Mouse (Mus musculus) heart, embryonic 13.5 days (tissue): ENCODE results near the gene Ceacam16. TPM values are rescaled to one million over a fixed set of nuclear protein-coding genes. Genes with fewer than 3 reads are reported as not detected.

Source experiments
- ATAC-seq: fragments of 200-750 bp; cut with Nextera tagmentation; 2 replicates; pipeline ENCODE4 v1.8.0; 2017; ENCODE audit warnings: moderate TSS enrichment; ENCODE audit not compliant: insufficient number of reproducible peaks, low FRiP score, low TSS enrichment; ENCODE audit errors: extremely low read depth
- H3K27ac ChIP-seq: fragments of 300-500 bp; sonication (generic); replicated peaks from 2 replicates; pipeline ENCODE4 v1.5.1; 2015; ENCODE audit warnings: moderate library complexity, mild to moderate bottlenecking, inconsistent platforms
- H3K27me3 ChIP-seq: fragments of 300-500 bp; sonication (generic); replicated peaks from 2 replicates; pipeline ENCODE4 v1.6.1; 2015; ENCODE audit warnings: mild to moderate bottlenecking, inconsistent platforms
- H3K36me3 ChIP-seq: fragments of 300-500 bp; sonication (generic); 2 replicates; pipeline ENCODE4 v1.6.1; 2015; ENCODE audit warnings: mild to moderate bottlenecking, inconsistent platforms
- H3K4me1 ChIP-seq: fragments of 300-500 bp; sonication (generic); 2 replicates; pipeline ENCODE4 v1.6.1; 2015; ENCODE audit warnings: inconsistent platforms
- H3K4me2 ChIP-seq: fragments of 300-500 bp; sonication (generic); 2 replicates; pipeline ENCODE4 v1.6.1; 2015; ENCODE audit warnings: inconsistent platforms, mild to moderate bottlenecking, moderate library complexity
- H3K4me3 ChIP-seq: fragments of 300-500 bp; sonication (generic); 2 replicates; pipeline ENCODE4 v1.5.1; 2015; ENCODE audit warnings: moderate library complexity, mild to moderate bottlenecking, inconsistent platforms
- H3K9ac ChIP-seq: fragments of 300-500 bp; sonication (generic); 2 replicates; pipeline ENCODE4 v1.6.1; 2015; ENCODE audit warnings: inconsistent platforms, mild to moderate bottlenecking, moderate library complexity
- H3K9me3 ChIP-seq: fragments of 300-500 bp; sonication (generic); 2 replicates; pipeline ENCODE4 v1.6.1; 2016; ENCODE audit warnings: inconsistent platforms
- WGBS: fragments of 180-500 bp; shearing (Covaris S2); methylation state at CpG from one replicate; pipeline ENCODE4 v1.1.7; 2015; ENCODE audit warnings: mixed read lengths; 5-methylcytosine and 5-hydroxymethylcytosine counted together
- polyA plus RNA-seq: library from polyadenylated mRNA; unstranded; fragments of >200 nt; fragmentation: Nextera tagmentation; extraction: Ambion mirVana; gene quantifications from 2 replicates; pipeline ENCODE4 v1.2.1, GENCODE M21; 2015

Ceacam16 gene
- polyA plus RNA-seq, 1 experiment from 2014 or later, result 0.13 TPM

DNA sequence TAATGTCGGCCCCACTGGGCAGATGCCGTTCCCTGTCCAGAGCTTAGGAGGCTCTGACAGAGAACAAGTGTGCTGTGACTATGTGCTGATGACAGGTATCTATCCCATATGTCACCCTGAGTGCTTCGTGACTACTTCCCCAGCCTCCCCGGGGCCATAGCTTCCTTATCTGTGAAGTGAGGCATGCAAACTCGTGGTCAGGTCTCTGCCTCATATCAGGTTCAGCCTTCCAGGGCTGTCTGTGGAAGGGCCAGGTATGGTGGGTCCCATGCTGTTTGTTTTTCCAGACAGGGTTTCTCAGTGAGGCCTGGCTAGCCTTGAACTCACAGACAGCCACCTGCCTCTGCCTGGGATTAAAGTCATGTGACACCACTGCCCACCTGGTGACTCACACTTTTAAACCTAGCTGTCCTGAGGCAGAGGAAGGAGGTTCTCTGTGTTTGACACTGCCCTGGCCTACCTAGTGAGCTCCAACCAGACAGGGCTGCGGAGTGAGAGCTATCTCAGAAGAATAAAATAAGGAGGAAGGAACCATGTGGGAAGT is 47.4 kb downstream of the Ceacam16 start:
- ATAC-seq, result no peak
- H3K27ac ChIP-seq, result no peak overlapping the region
- H3K4me1 ChIP-seq, result peaks cover 44% of the 10 kb centered on the region
- H3K4me3 ChIP-seq, result no peak overlapping the region
- 37% methylated on average over 6 of the region's 6 CpGs for WGBS
- H3K9me3 ChIP-seq, result no peaks in the 10 kb centered on the region
- peaks cover 64% of the 10 kb centered on the region for H3K27me3 ChIP-seq
- H3K36me3 ChIP-seq, result no peaks in the 10 kb centered on the region
- no peak overlapping the region for H3K9ac ChIP-seq
- H3K4me2 ChIP-seq, result no peak overlapping the region

DNA sequence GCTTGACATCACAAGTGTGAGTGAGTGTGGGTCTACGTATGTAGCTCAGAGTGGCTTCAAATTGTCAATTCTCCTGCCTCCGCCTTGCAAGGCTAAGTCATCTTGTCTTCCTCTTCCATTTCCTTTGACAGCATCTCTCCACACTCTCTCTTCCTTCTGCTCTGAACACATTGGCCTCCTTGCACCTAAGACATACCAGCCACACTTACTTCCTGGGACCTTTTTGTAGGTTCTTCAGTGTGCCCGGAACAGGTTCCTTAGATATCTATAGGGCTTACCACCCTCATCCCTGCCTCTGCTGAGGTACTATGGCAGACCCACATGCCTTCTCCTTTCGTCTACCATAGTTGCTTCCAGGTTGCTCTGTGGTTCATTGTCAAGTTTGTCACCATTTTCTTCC is 47.9 kb downstream of the Ceacam16 start:
- Histone ChIP-seq H3K9me3 (no peaks in the 10 kb centered on the region), H3K4me3 (no peak overlapping the region), H3K27ac (no peak overlapping the region), H3K36me3 (no peaks in the 10 kb centered on the region), H3K27me3 (peaks cover 65% of the 10 kb centered on the region), H3K9ac (no peak overlapping the region), H3K4me1 (peaks cover 45% of the 10 kb centered on the region), H3K4me2 (no peak overlapping the region)
- 70% methylated on average over 4 of the region's 4 CpGs for WGBS
- ATAC-seq, result no peak

DNA sequence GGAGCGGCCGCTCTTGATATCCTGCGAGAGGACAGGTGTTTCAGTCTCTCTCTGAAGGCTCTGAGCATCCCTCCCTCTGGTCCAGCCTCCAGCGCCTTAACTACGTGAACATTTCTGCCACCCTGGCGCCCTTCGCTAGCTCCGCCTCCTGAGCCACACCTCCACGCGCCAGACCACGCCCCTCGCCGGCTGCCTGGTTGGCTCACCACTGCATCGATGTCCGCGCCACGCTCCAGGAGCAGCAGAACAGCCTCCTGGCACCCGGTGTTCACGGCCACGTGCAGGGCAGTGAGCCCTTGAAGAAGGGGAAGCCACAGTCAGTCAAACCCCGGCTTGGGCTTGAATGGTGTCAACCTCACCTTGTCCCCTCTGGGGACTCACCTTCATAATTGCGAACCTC is 50.0 kb downstream of the Ceacam16 start:
- peaks cover 64% of the 10 kb centered on the region for H3K27me3 ChIP-seq
- peak overlapping the region; percentile 55 for H3K4me2 ChIP-seq
- no peak for ATAC-seq
- no peaks in the 10 kb centered on the region for H3K9me3 ChIP-seq
- 6% methylated on average over 22 of the region's 22 CpGs for WGBS
- H3K4me1 ChIP-seq, result peaks cover 28% of the 10 kb centered on the region
- H3K4me3 ChIP-seq, result peak overlapping the region; percentile 22
- H3K27ac ChIP-seq, result no peak overlapping the region
- no peaks in the 10 kb centered on the region for H3K36me3 ChIP-seq
- H3K9ac ChIP-seq, result no peak overlapping the region

DNA sequence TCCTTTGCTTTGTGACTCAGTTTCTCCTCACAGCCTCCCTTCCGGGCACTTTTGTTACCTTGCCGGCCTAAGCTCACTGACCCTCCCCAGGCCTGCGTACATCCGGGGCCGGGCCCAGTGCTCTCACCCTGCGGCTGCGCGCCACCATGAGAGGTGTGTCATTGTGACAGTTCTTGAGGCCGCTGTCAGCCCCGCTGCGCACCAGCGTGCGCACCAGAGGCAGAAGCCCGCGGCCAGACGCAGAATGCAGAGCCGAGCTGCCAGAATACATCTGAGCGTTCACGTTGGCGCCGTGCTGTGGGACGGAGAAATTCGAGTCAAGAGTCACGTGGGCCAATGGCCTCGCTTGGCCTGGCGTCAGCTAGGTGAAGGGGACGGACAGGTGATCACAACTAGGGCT is 51.7 kb downstream of the Ceacam16 start:
- peak; percentile 59; the same call in 1 of the 2 replicates for ATAC-seq
- H3K4me2 ChIP-seq, result peak overlapping the region; percentile 59
- peak overlapping the region; percentile 27 for H3K4me3 ChIP-seq
- no peak overlapping the region for H3K27ac ChIP-seq
- peak overlapping the region; percentile 24 for H3K9ac ChIP-seq
- peaks cover 4% of the 10 kb centered on the region; the same call in 1 of the 2 replicates for H3K9me3 ChIP-seq
- peaks cover 21% of the 10 kb centered on the region for H3K4me1 ChIP-seq
- WGBS, result 6% methylated on average over 27 of the region's 27 CpGs
- H3K27me3 ChIP-seq, result peaks cover 61% of the 10 kb centered on the region
- H3K36me3 ChIP-seq, result no peaks in the 10 kb centered on the region

DNA sequence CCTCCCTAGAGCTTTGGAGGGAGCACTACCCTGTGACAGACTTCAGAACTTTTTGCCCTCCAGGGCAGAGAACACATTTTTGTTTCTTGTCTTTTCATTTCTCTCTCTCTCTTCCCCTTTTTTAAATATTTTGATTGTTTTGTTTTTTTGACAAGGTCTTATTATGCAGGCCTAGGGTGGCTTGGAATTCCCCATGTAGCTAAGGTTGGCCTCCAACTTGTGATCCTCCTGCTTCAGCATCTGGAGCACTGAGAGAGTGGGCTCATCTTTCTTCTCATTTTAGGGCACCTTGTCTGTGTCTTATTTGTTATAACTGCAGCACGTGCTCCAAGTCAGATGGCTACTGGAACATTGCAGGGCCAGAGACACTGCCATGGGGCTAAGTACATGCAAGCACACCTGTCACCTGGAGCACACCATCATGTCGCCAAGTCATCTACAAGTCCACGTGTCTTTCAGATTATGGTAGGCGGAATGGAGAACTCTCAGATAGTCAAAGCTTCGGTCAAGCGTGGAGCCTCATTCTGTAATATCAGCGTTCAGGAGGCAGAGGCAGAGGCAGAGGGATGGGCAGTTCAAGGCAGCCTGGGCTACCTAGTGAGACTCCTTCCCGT is 54.6 kb downstream of the Ceacam16 start:
- ATAC-seq, result no peak
- H3K27ac ChIP-seq, result no peak overlapping the region
- WGBS, result 74% methylated on average over 8 of the region's 8 CpGs
- no peaks in the 10 kb centered on the region for H3K36me3 ChIP-seq
- no peak overlapping the region for H3K4me3 ChIP-seq
- H3K27me3 ChIP-seq, result peaks cover 39% of the 10 kb centered on the region
- H3K4me2 ChIP-seq, result no peak overlapping the region
- H3K9me3 ChIP-seq, result peaks cover 4% of the 10 kb centered on the region; the same call in 1 of the 2 replicates
- H3K4me1 ChIP-seq, result peaks cover 18% of the 10 kb centered on the region
- no peak overlapping the region for H3K9ac ChIP-seq

DNA sequence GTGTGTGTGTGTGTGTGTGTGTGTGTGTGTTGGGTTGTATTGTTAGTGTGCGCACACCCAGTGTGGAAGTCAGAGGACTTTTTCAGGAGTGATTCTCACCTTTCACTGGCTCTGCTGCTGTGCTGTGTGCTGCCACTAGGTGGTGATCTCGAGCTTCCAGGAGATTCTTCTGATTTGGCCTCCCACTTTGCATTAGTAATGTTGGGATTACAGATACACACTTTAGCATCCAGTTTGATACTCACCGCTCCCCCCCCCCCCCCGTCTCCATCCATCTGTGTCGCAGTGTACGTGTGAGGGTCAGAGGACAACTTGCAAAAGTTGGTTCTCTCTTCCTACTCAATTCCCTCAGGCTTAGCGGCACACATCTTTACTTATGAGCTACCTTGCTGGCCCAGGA is 58.1 kb downstream of the Ceacam16 start:
- ATAC-seq, result no peak
- H3K27me3 ChIP-seq, result peaks cover 14% of the 10 kb centered on the region; the same call in 1 of the 2 replicates
- H3K4me2 ChIP-seq, result no peak overlapping the region
- WGBS, result 13% methylated on average over 7 of the region's 7 CpGs
- H3K9me3 ChIP-seq, result peaks cover 4% of the 10 kb centered on the region; the same call in 1 of the 2 replicates
- no peaks in the 10 kb centered on the region for H3K36me3 ChIP-seq
- H3K27ac ChIP-seq, result no peak overlapping the region
- no peak overlapping the region for H3K4me3 ChIP-seq
- H3K4me1 ChIP-seq, result no peaks in the 10 kb centered on the region
- no peak overlapping the region for H3K9ac ChIP-seq

Other genes starting within 250 kb of the Ceacam16 start
- 5.6 and 6.2 TPM in 2 replicates for gene Relb, start 231.9 kb downstream of the Ceacam16 start, polyA plus RNA-seq
- gene Clptm1, start 196.3 kb downstream of the Ceacam16 start, polyA plus RNA-seq, result 74.5 and 74.6 TPM in 2 replicates
- gene Apoc2, start 183.4 kb downstream of the Ceacam16 start, polyA plus RNA-seq, result 3.6 and 22.3 TPM in 2 replicates
- gene Gm44805, start 179.9 kb downstream of the Ceacam16 start, polyA plus RNA-seq, result 2.9 TPM in 1 of 2 replicates, not detected in the other
- gene Apoc4, start 179.8 kb downstream of the Ceacam16 start, polyA plus RNA-seq, result 0.84 and 3.7 TPM in 2 replicates
- 8.8 and 13.9 TPM in 2 replicates for gene Apoc1, start 168.6 kb downstream of the Ceacam16 start, polyA plus RNA-seq
- gene Apoe, start 162.1 kb downstream of the Ceacam16 start, polyA plus RNA-seq, result 480 and 561 TPM in 2 replicates
- 128 and 146 TPM in 2 replicates for gene Tomm40, start 145.9 kb downstream of the Ceacam16 start, polyA plus RNA-seq
- gene Nectin2, start 110.8 kb downstream of the Ceacam16 start, polyA plus RNA-seq, result 89.3 and 89.4 TPM in 2 replicates
- gene Bcam, start 90.3 kb downstream of the Ceacam16 start, polyA plus RNA-seq, result 223 and 250 TPM in 2 replicates
- 0.59 and 0.68 TPM in 2 replicates for gene Cblc, start 64.5 kb downstream of the Ceacam16 start, polyA plus RNA-seq
- gene Bcl3, start 38.5 kb downstream of the Ceacam16 start, polyA plus RNA-seq, result 1.5 and 1.9 TPM in 2 replicates
- gene Gm19345, start 9.3 kb downstream of the Ceacam16 start, polyA plus RNA-seq, result not detected in 2 replicates
- gene Ceacam19, start 26.7 kb upstream of the Ceacam16 start, polyA plus RNA-seq, result not detected in 2 replicates
- gene Pvr, start 59.9 kb upstream of the Ceacam16 start, polyA plus RNA-seq, result 15.7 TPM in 2 replicates
- gene Igsf23, start 89.5 kb upstream of the Ceacam16 start, polyA plus RNA-seq, result 1.2 and 1.6 TPM in 2 replicates
- gene Ceacam20, start 104.1 kb upstream of the Ceacam16 start, polyA plus RNA-seq, result not detected in 2 replicates
- gene Nlrp9b, start 130.2 kb upstream of the Ceacam16 start, polyA plus RNA-seq, result not detected in 2 replicates
- not detected in 2 replicates for gene Vmn1r91, start 238.4 kb upstream of the Ceacam16 start, polyA plus RNA-seq